Mouse (Mus musculus) MEL (cell line): ENCODE measurements at regions not wholly inside any gene's neighbourhood (a gene's known extent, or its start where the extent isn't known, plus 50 kb on each side); places are given as distances from the start of the nearest gene placed in this dataset.

Experiments used
- DNase-seq: peaks from one replicate; pipeline ENCODE4 v3.0.0; 2011; ENCODE audit warnings: low read depth, low spot score
- H3K27ac ChIP-seq: 2 replicates; pipeline ENCODE4 v1.5.1; 2012; ENCODE audit warnings: low read depth, mild to moderate bottlenecking, control low read depth, low read length, moderate library complexity; ENCODE audit not compliant: control insufficient read depth
- H3K27me3 ChIP-seq, 2 experiments: fragments of 150-350 bp in 1 of 2; sonication (generic) in 1 of 2; 2 replicates each; pipeline ENCODE4 v1.6.1; 2012; ENCODE audit warnings: low read length in 2 of 2, mild to moderate bottlenecking in 2 of 2, improper control_type of control experiment in 1 of 2, moderate library complexity in 1 of 2; ENCODE audit not compliant: insufficient read depth in 2 of 2, control insufficient read depth in 1 of 2
- H3K36me3 ChIP-seq, 2 experiments: 2 replicates each; pipeline ENCODE4 v1.6.1; 2012 to 2014; ENCODE audit warnings: low read length in 2 of 2, improper control_type of control experiment in 1 of 2, inconsistent platforms in 1 of 2, mild to moderate bottlenecking in 1 of 2; ENCODE audit not compliant: insufficient read depth in 2 of 2, control insufficient read depth in 1 of 2
- H3K4me1 ChIP-seq, 2 experiments: fragments of 150-350 bp in 1 of 2; sonication (generic) in 1 of 2; 2 replicates each; pipeline ENCODE4 v1.6.1; 2012; ENCODE audit warnings: low read length in 2 of 2, improper control_type of control experiment in 1 of 2, mild to moderate bottlenecking in 1 of 2; ENCODE audit not compliant: insufficient read depth in 2 of 2, control insufficient read depth in 1 of 2
- H3K4me3 ChIP-seq, 2 experiments: fragments of 150-350 bp in 1 of 2; sonication (generic) in 1 of 2; 2 replicates each; pipeline ENCODE4 v1.5.1; 2012; ENCODE audit warnings: low read depth in 2 of 2, low read length in 2 of 2, mild to moderate bottlenecking in 2 of 2, moderate library complexity in 2 of 2, control low read depth in 1 of 2, improper control_type of control experiment in 1 of 2; ENCODE audit not compliant: control insufficient read depth in 1 of 2, insufficient read depth in 1 of 2
- H3K79me2 ChIP-seq: 2 replicates; pipeline ENCODE4 v1.6.1; 2012; ENCODE audit warnings: mild to moderate bottlenecking, low read length, moderate library complexity; ENCODE audit not compliant: control insufficient read depth, poor library complexity, insufficient read depth
- H3K9ac ChIP-seq: 2 replicates; pipeline ENCODE4 v1.6.1; 2012; ENCODE audit warnings: low read depth, mild to moderate bottlenecking, control low read depth, low read length, moderate library complexity; ENCODE audit not compliant: control insufficient read depth, poor library complexity, severe bottlenecking
- H3K9me3 ChIP-seq: fragments of 150-350 bp; sonication (generic); replicated peaks from 2 replicates; pipeline ENCODE4 v1.6.1; 2012; ENCODE audit warnings: mild to moderate bottlenecking, low read length, improper control_type of control experiment, moderate library complexity; ENCODE audit not compliant: insufficient read depth
- BHLHE40 ChIP-seq: IDR thresholded peaks from 2 replicates; pipeline ENCODE4 v1.6.1; 2012; ENCODE audit warnings: low read depth, mild to moderate bottlenecking, inconsistent platforms, low read length, improper control_type of control experiment, borderline replicate concordance
- CTCF ChIP-seq, 3 experiments: IDR thresholded peaks in 2 of 3; conservative IDR thresholded peaks in 1 of 3; 2 replicates each; pipeline ENCODE4 v1.5.1; 2011 to 2012; ENCODE audit warnings: low read length in 3 of 3, low read depth in 2 of 3, mild to moderate bottlenecking in 2 of 3, improper control_type of control experiment in 1 of 3, inconsistent platforms in 1 of 3, mixed read lengths in 1 of 3, moderate library complexity in 1 of 3; ENCODE audit not compliant: control insufficient read depth in 1 of 3, insufficient read depth in 1 of 3, poor library complexity in 1 of 3, severe bottlenecking in 1 of 3
- EP300 ChIP-seq, 2 experiments: IDR thresholded peaks; 2 replicates each; pipeline ENCODE4 v1.6.1; 2011; ENCODE audit warnings: improper control_type of control experiment in 2 of 2, low read length in 2 of 2, low read depth in 1 of 2, mild to moderate bottlenecking in 1 of 2
- GABPA ChIP-seq: IDR thresholded peaks from 2 replicates; pipeline ENCODE4 v1.6.1; 2012; ENCODE audit warnings: low read depth, mild to moderate bottlenecking, inconsistent platforms, low read length, improper control_type of control experiment, moderate library complexity
- GATA1 ChIP-seq: IDR thresholded peaks from 2 replicates; pipeline ENCODE4 v1.6.1; 2011; ENCODE audit warnings: low read depth, low read length, improper control_type of control experiment
- HCFC1 ChIP-seq: IDR thresholded peaks from 2 replicates; pipeline ENCODE4 v1.6.1; 2012; ENCODE audit warnings: low read depth, mild to moderate bottlenecking, inconsistent platforms, low read length, improper control_type of control experiment, moderate library complexity
- JUND ChIP-seq: IDR thresholded peaks from 2 replicates; pipeline ENCODE4 v1.6.1; 2011; ENCODE audit warnings: low read depth, mild to moderate bottlenecking, improper control_type of control experiment, low read length
- KAT2A ChIP-seq: conservative IDR thresholded peaks from 2 replicates; pipeline ENCODE4 v1.6.1; 2012; ENCODE audit warnings: low read depth, low read length, improper control_type of control experiment, inconsistent platforms
- MAFK ChIP-seq: IDR thresholded peaks from 2 replicates; pipeline ENCODE4 v1.6.1; 2011; ENCODE audit warnings: low read depth, mild to moderate bottlenecking, low read length, improper control_type of control experiment, borderline replicate concordance
- MAX ChIP-seq: IDR thresholded peaks from 2 replicates; pipeline ENCODE4 v1.6.1; 2011; ENCODE audit warnings: low read length, improper control_type of control experiment
- MAZ ChIP-seq: IDR thresholded peaks from 2 replicates; pipeline ENCODE4 v1.6.1; 2012; ENCODE audit warnings: low read depth, mild to moderate bottlenecking, inconsistent platforms, low read length, improper control_type of control experiment
- MXI1 ChIP-seq: IDR thresholded peaks from 2 replicates; pipeline ENCODE4 v1.6.1; 2011; ENCODE audit warnings: mild to moderate bottlenecking, low read depth, low read length, improper control_type of control experiment
- MYB ChIP-seq: IDR thresholded peaks from 2 replicates; pipeline ENCODE4 v1.6.1; 2011; ENCODE audit warnings: mild to moderate bottlenecking, low read depth, low read length, improper control_type of control experiment
- MYC ChIP-seq: IDR thresholded peaks from 2 replicates; pipeline ENCODE4 v1.6.1; 2011; ENCODE audit warnings: low read depth, mild to moderate bottlenecking, low read length, improper control_type of control experiment, moderate library complexity
- RCOR1 ChIP-seq: IDR thresholded peaks from 2 replicates; pipeline ENCODE4 v1.6.1; 2012; ENCODE audit warnings: low read depth, mild to moderate bottlenecking, inconsistent platforms, low read length, improper control_type of control experiment
- SMC3 ChIP-seq: IDR thresholded peaks from 2 replicates; pipeline ENCODE4 v1.6.1; 2011; ENCODE audit warnings: low read depth, low read length, improper control_type of control experiment
- UBTF ChIP-seq: IDR thresholded peaks from 2 replicates; pipeline ENCODE4 v1.6.1; 2012; ENCODE audit warnings: low read depth, mild to moderate bottlenecking, inconsistent platforms, low read length, improper control_type of control experiment, moderate library complexity, borderline replicate concordance; ENCODE audit not compliant: insufficient read depth
- USF1 ChIP-seq: IDR thresholded peaks from 2 replicates; pipeline ENCODE4 v1.6.1; 2014; ENCODE audit warnings: low read depth, mild to moderate bottlenecking, inconsistent platforms, low read length, improper control_type of control experiment, moderate library complexity

GRCm38 (mm10) chr11:7592010-7592409 lies 378.3 kb upstream of the Igfbp3 start:
- no peak overlapping the region for H3K27ac ChIP-seq
- H3K9me3 ChIP-seq: no peaks in the 10 kb centered on the region
- no peaks in the 10 kb centered on the region for H3K79me2 ChIP-seq
- H3K4me1 ChIP-seq: no peaks in the 10 kb centered on the region
- H3K9ac ChIP-seq: no peak overlapping the region
- no peak overlapping the region for H3K4me3 ChIP-seq
- DNase-seq: no peak
- TF ChIP-seq HCFC1 (no peak), GATA1 (no peak), KAT2A (no peak), EP300 (IDR thresholded peaks at IDR 0.05; ENCODE audit: low read depth in 1 of 2, low read length in 2 of 2) (no peak), CTCF (IDR thresholded peaks at IDR 0.05 in 2 of 3, conservative IDR thresholded peaks at IDR 0.05 in 1 of 3; ENCODE audit: control insufficient read depth in 1 of 3, insufficient read depth in 1 of 3, low read depth in 2 of 3, low read length in 3 of 3, poor library complexity in 1 of 3, severe bottlenecking in 1 of 3) (no peak), MAX (no peak), UBTF (no peak), RCOR1 (no peak), USF1 (no peak), GABPA (no peak), SMC3 (no peak)
- no peaks in the 10 kb centered on the region for H3K27me3 ChIP-seq
- no peaks in the 10 kb centered on the region for H3K36me3 ChIP-seq

GRCm38 (mm10) chr11:7583296-7583695 lies 369.6 kb upstream of the Igfbp3 start:
- Histone ChIP-seq H3K27me3 (no peaks in the 10 kb centered on the region), H3K79me2 (no peaks in the 10 kb centered on the region), H3K4me1 (no peaks in the 10 kb centered on the region), H3K9ac (no peak overlapping the region), H3K27ac (no peak overlapping the region), H3K9me3 (no peaks in the 10 kb centered on the region), H3K4me3 (no peak overlapping the region), H3K36me3 (no peaks in the 10 kb centered on the region)
- TF ChIP-seq BHLHE40: no peak
- TF ChIP-seq SMC3: no peak
- no peak for TF ChIP-seq MYC
- no peak for TF ChIP-seq JUND
- TF ChIP-seq USF1: no peak
- no peak for TF ChIP-seq MAZ
- no peak for TF ChIP-seq EP300 (IDR thresholded peaks at IDR 0.05; ENCODE audit: low read depth in 1 of 2, low read length in 2 of 2)
- no peak for TF ChIP-seq MXI1
- no peak for TF ChIP-seq RCOR1
- TF ChIP-seq MYB: no peak
- no peak for TF ChIP-seq MAFK
- DNase-seq: no peak
